Mouse (Mus musculus): Measurements from ENCODE around the gene Ap1g2. TPM values are rescaled to one million over a fixed set of nuclear protein-coding genes. Genes with fewer than 3 reads are reported as not detected.

Gene Ap1g2
- polyA plus RNA-seq, 1 experiment: 112 TPM

DNA sequence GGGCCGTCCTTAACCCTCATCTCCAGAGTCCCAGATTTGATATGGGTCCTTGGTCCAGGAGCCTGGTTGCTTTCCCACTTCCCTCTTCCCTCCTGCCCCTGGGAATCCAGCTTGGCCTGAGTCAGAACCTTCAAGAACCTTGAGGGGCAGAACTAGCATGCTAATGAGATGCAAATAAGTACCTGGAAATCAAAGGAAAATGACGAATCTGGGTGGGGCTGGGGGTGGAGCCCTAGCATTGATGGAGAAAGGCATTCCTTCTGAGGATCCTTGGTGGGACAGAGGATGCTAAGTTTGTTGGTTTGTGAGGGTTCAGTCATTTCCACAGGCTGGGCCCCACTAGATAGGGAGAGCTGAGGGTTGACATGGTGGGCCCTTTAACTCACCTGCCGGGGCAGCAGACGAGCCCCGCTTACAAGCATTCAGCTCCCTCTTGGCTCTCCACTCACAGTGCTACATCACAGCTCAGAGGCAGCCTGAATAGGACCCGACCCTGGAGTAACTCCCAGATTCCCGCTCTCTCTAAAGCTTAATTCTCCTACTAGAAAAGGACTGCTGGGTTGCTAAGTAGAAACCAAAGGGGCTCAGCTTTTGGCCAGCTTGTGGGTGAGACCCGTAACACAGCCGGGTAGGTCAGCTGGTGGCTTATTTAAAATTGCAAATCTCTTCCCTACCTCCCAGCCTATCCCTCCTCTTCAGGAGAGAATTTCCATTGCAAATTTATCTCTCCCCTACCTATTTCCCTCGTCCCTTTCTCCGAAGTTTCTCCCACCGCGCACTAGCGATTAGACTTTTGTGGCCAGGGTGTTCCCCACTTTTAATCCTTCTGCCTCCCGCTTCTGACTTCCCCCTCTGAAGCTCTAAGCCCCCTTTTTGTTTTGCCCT is 28.7 kb downstream of the Ap1g2 start:
- TF ChIP-seq CTCF (IDR thresholded peaks at IDR 0.05; ENCODE audit: control insufficient read depth, insufficient read depth, low read length): no peak
- TF ChIP-seq POLR2A (IDR thresholded peaks at IDR 0.05; ENCODE audit: borderline replicate concordance, control insufficient read depth, low read depth, low read length): no peak
- H3K4me1 ChIP-seq (ENCODE audit: control insufficient read depth, insufficient read depth, low read length): no peaks in the 10 kb centered on the region
- H3K4me3 ChIP-seq (replicated peaks; ENCODE audit: control insufficient read depth, low read depth, low read length): no peak overlapping the region
- H3K27ac ChIP-seq (ENCODE audit: control insufficient read depth, insufficient read depth, low read depth, low read length, poor library complexity): no peak overlapping the region
- 63% methylated on average over 15 of the region's 15 CpGs for WGBS

DNA sequence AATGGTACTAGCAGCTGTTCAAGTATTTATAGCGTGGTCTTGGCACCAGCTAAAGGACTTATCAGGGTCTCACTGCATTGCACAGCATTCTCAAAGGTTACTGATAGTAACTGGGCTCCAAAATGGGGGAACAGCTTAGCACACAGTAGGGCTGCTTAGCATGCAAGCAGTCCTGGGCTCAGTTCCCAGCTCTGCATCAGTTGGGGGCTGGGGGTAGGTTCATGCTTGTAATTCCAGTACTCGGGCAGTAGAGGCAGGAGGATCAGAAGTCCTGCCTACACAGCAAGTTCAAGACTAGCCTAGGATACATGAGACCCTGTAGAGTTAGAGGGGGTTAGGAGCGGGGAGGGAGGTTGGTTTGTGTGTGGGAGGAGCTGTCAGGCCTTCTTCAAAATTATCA is 29.4 kb downstream of the Ap1g2 start:
- H3K4me1 ChIP-seq (ENCODE audit: control insufficient read depth, insufficient read depth, low read length): no peaks in the 10 kb centered on the region
- no peak overlapping the region for H3K27ac ChIP-seq (ENCODE audit: control insufficient read depth, insufficient read depth, low read depth, low read length, poor library complexity)
- WGBS: 62% methylated on average over 3 of the region's 3 CpGs
- no peak for TF ChIP-seq CTCF (IDR thresholded peaks at IDR 0.05; ENCODE audit: control insufficient read depth, insufficient read depth, low read length)
- TF ChIP-seq POLR2A (IDR thresholded peaks at IDR 0.05; ENCODE audit: borderline replicate concordance, control insufficient read depth, low read depth, low read length): no peak
- H3K4me3 ChIP-seq (replicated peaks; ENCODE audit: control insufficient read depth, low read depth, low read length): no peak overlapping the region

DNA sequence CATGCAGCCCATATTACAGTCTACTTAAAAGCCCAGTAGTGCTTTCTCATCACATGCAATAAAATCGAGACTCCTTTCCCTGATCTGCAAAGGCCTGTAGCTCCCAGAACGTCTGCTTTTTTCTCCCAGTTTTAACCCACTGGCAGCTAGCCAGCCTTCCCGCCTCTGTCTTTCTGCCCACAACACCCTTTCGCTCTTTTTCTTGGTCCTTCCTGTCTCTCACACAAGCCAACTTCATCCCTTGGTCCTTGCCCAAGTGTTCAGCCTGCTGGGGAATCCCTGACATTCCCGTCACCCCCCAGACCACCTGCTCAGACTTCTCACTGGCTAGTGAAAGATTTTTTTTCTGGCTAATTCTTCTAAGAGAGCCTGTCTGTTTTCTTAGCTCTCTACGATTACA is 30.2 kb downstream of the Ap1g2 start:
- H3K4me1 ChIP-seq (ENCODE audit: control insufficient read depth, insufficient read depth, low read length): no peaks in the 10 kb centered on the region

DNA sequence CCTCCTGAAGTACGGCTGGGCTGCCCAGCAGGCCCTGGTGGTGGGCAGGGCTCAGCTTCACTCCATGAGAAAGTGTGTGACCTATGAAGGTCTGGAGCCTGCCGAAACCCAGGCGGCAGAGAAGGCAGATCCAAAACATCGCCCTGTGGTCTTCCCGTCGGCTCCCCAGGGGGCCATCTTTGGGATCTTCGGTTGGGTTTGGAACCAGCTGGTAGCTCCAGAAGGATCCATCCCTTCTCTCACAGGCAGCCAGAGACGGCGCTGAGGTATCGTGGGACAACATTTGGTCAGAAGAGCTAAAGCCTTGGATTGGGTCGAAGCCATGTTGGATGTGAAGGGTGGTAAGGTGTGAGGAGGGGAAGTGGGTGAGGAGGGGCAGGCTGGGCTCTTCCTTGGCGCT is 32.0 kb downstream of the Ap1g2 start:
- no peak overlapping the region for H3K4me3 ChIP-seq (replicated peaks; ENCODE audit: control insufficient read depth, low read depth, low read length)
- no peaks in the 10 kb centered on the region for H3K4me1 ChIP-seq (ENCODE audit: control insufficient read depth, insufficient read depth, low read length)
- TF ChIP-seq POLR2A (IDR thresholded peaks at IDR 0.05; ENCODE audit: borderline replicate concordance, control insufficient read depth, low read depth, low read length): no peak
- no peak for TF ChIP-seq CTCF (IDR thresholded peaks at IDR 0.05; ENCODE audit: control insufficient read depth, insufficient read depth, low read length)
- 86% methylated on average over 12 of the region's 12 CpGs for WGBS
- H3K27ac ChIP-seq (ENCODE audit: control insufficient read depth, insufficient read depth, low read depth, low read length, poor library complexity): no peak overlapping the region

More for the DNA sequence above, 30.2 kb downstream of the Ap1g2 start:
- Histone ChIP-seq H3K4me3 (replicated peaks; ENCODE audit: control insufficient read depth, low read depth, low read length) (no peak overlapping the region), H3K27ac (ENCODE audit: control insufficient read depth, insufficient read depth, low read depth, low read length, poor library complexity) (no peak overlapping the region)
- no peak for TF ChIP-seq CTCF (IDR thresholded peaks at IDR 0.05; ENCODE audit: control insufficient read depth, insufficient read depth, low read length)
- TF ChIP-seq POLR2A (IDR thresholded peaks at IDR 0.05; ENCODE audit: borderline replicate concordance, control insufficient read depth, low read depth, low read length): no peak
- WGBS: 55% methylated on average over 6 of the region's 6 CpGs

DNA sequence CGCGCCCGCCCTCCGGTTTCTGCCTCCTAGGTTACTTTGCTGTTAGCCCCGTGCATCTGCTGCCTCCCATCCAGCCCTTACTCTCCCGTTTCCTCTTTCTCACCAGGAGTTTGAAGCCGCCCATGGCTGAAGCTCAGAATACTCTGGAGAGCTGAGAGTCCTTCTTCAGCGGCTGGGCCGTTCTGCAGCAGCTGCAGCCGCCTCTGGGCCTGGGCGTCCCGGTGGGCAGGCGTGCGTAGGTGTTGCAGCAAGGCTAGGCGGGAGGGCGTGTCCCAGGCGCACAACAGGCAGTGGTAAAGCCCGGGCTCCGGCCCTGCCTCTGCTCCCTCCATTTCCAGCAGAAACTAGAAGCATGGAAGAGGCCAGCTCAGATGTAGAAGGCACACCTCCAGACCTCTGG is 34.6 kb downstream of the Ap1g2 start:
- WGBS: 74% methylated on average over 19 of the region's 19 CpGs
- no peaks in the 10 kb centered on the region for H3K4me1 ChIP-seq (ENCODE audit: control insufficient read depth, insufficient read depth, low read length)
- no peak for TF ChIP-seq CTCF (IDR thresholded peaks at IDR 0.05; ENCODE audit: control insufficient read depth, insufficient read depth, low read length)
- no peak for TF ChIP-seq POLR2A (IDR thresholded peaks at IDR 0.05; ENCODE audit: borderline replicate concordance, control insufficient read depth, low read depth, low read length)

DNA sequence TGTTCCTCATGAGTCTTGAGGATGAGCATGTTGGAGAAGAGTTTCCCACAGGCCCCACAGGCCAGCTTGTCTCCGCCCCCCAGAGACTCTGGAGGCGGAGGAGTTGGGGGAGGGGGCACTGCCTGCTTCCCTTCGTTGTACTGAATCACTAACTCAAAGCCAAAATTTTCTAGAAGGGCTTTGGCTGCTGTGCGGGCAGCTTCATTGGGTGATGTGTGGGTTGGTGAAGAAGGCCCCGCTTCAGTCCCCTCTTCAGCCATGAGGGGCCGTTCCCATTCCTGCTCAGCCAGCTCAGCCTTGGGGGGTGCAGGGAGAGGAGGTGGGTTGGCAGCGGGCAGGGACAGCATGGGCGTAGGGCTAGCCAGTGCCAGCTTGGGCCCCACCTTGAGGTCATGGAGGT is 40.4 kb downstream of the Ap1g2 start:
- no peak for TF ChIP-seq POLR2A (IDR thresholded peaks at IDR 0.05; ENCODE audit: borderline replicate concordance, control insufficient read depth, low read depth, low read length)
- no peak for TF ChIP-seq CTCF (IDR thresholded peaks at IDR 0.05; ENCODE audit: control insufficient read depth, insufficient read depth, low read length)
- Histone ChIP-seq H3K4me1 (ENCODE audit: control insufficient read depth, insufficient read depth, low read length) (no peaks in the 10 kb centered on the region), H3K4me3 (replicated peaks; ENCODE audit: control insufficient read depth, low read depth, low read length) (no peak overlapping the region), H3K27ac (ENCODE audit: control insufficient read depth, insufficient read depth, low read depth, low read length, poor library complexity) (no peak overlapping the region)
- 82% methylated on average over 8 of the region's 8 CpGs for WGBS

More for the DNA sequence above, 34.6 kb downstream of the Ap1g2 start:
- Histone ChIP-seq H3K27ac (ENCODE audit: control insufficient read depth, insufficient read depth, low read depth, low read length, poor library complexity) (no peak overlapping the region), H3K4me3 (replicated peaks; ENCODE audit: control insufficient read depth, low read depth, low read length) (no peak overlapping the region)

DNA sequence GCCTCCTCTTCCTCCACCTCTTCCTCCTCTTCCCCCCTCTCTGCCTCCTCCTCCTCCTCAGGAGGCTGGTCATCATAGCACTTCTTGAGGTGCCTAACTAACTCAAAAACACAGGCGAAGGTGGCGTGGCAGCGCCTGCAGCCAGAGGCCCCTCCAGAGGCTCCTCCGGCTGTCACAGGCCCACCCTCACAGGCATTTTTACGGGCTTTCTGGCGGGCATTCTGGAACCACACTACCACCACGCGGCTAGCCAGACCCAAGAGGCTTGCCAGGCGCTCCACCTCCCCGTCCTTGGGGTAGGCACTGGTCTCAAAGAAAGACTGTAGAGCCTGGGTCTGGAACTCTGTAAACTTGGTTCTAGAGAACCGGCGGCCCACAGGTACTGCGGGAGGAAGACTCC is 41.0 kb downstream of the Ap1g2 start:
- H3K4me3 ChIP-seq (replicated peaks; ENCODE audit: control insufficient read depth, low read depth, low read length): no peak overlapping the region
- no peaks in the 10 kb centered on the region for H3K4me1 ChIP-seq (ENCODE audit: control insufficient read depth, insufficient read depth, low read length)
- H3K27ac ChIP-seq (ENCODE audit: control insufficient read depth, insufficient read depth, low read depth, low read length, poor library complexity): no peak overlapping the region
- TF ChIP-seq CTCF (IDR thresholded peaks at IDR 0.05; ENCODE audit: control insufficient read depth, insufficient read depth, low read length) (no peak), POLR2A (IDR thresholded peaks at IDR 0.05; ENCODE audit: borderline replicate concordance, control insufficient read depth, low read depth, low read length) (no peak)
- 86% methylated on average over 13 of the region's 13 CpGs for WGBS

DNA sequence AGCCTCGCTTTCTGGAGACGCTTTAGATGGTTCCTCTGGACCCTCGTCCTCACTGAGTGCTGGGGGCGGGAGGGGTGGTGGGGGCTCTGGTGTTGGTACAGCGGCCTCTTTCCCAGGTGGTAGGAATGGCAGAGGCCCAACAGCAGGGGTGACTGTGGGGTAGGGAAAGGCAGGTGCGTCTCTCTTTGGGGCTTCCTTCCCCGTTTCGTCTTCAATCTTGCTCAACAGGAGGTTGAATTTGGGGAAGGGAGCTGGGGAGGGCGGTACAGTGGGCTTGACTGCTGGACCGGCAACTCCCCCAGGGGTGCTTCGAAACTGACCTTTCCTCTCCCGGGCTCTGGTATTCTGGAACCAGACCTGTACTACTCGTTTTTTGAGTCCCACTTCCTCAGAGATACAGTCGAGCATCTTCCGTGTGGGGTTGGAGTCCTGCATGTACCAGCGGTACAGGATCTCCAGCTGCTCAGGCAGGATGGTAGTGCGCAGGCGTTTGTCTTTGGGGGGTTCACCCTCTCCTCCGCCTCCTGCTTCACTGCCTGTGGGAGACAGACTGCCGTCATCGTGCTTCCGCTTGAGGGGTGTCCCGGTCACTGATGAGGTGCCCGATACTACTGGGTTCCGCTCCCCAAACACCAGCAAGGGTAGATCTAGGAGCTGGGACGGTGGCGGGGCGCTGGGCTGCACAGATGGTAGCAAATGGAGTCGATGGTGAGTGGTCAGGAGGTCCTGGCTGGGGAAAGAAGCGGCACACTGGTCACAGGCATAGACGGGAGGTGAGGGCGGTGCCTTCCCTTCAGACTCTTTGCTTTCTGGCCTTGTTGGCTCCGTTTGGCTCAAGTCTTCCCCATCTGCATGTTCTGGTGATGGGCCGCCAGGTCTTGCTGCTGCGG is 41.7 kb downstream of the Ap1g2 start:
- no peak overlapping the region for H3K27ac ChIP-seq (ENCODE audit: control insufficient read depth, insufficient read depth, low read depth, low read length, poor library complexity)
- 70% methylated on average over 35 of the region's 35 CpGs for WGBS
- no peak overlapping the region for H3K4me3 ChIP-seq (replicated peaks; ENCODE audit: control insufficient read depth, low read depth, low read length)
- no peaks in the 10 kb centered on the region for H3K4me1 ChIP-seq (ENCODE audit: control insufficient read depth, insufficient read depth, low read length)
- TF ChIP-seq CTCF (IDR thresholded peaks at IDR 0.05; ENCODE audit: control insufficient read depth, insufficient read depth, low read length) (no peak), POLR2A (IDR thresholded peaks at IDR 0.05; ENCODE audit: borderline replicate concordance, control insufficient read depth, low read depth, low read length) (no peak)

All from bone marrow, adult 2 months (tissue).